Mouse (Mus musculus) MEL-GATA-1-ER (cell line): ENCODE results near the gene Ip6k2.
A peak's percentile ranks its signal among the peaks of the same experiment; 100 is the strongest.

ENCODE experiments used
- DNase-seq: peaks from one replicate; pipeline ENCODE4 v3.0.0-alpha.2; 2012; ENCODE audit warnings: low read depth; ENCODE audit errors: extremely low read depth

Ip6k2 gene

GRCm38 (mm10) chr9:108820077-108820476 lies 36.5 kb downstream of the Ip6k2 start:
- no peak for DNase-seq

GRCm38 (mm10) chr9:108824144-108824685 lies 40.6 kb downstream of the Ip6k2 start:
- no peak for DNase-seq

GRCm38 (mm10) chr9:108824755-108825413 lies 41.3 kb downstream of the Ip6k2 start:
- DNase-seq = no peak

- no peak for DNase-seq
Observed at GRCm38 (mm10) chr9:108825820-108826699, 42.5 kb downstream of the Ip6k2 start, which contains the start of gene Celsr3. Celsr3 (plus strand) TSS chr9:108826320.

GRCm38 (mm10) chr9:108826700-108827340 lies 43.2 kb downstream of the Ip6k2 start:
- no peak for DNase-seq

- DNase-seq = no peak
Observed at GRCm38 (mm10) chr9:108827454-108827853, 43.9 kb downstream of the Ip6k2 start.

GRCm38 (mm10) chr9:108827906-108828305 lies 44.3 kb downstream of the Ip6k2 start:
- DNase-seq = no peak

- no peak for DNase-seq
Observed at GRCm38 (mm10) chr9:108831637-108832036, 48.0 kb downstream of the Ip6k2 start.

GRCm38 (mm10) chr9:108832390-108833108 lies 49.0 kb downstream of the Ip6k2 start:
- no peak for DNase-seq

- no peak for DNase-seq
Observed at GRCm38 (mm10) chr9:108842989-108843388, 59.4 kb downstream of the Ip6k2 start.

GRCm38 (mm10) chr9:108845390-108845789 lies 61.8 kb downstream of the Ip6k2 start:
- no peak for DNase-seq

- DNase-seq = no peak
Observed at GRCm38 (mm10) chr9:108847374-108847773, 63.8 kb downstream of the Ip6k2 start.

- no peak for DNase-seq
Observed at GRCm38 (mm10) chr9:108848419-108848818, 64.8 kb downstream of the Ip6k2 start.

- DNase-seq = no peak
Observed at GRCm38 (mm10) chr9:108852976-108853375, 69.4 kb downstream of the Ip6k2 start, which contains the start of gene Slc26a6. Slc26a6 (plus strand) TSS chr9:108853283.

GRCm38 (mm10) chr9:108853635-108854240 lies 70.1 kb downstream of the Ip6k2 start:
- DNase-seq = peak; percentile 93

- peak; percentile 83 for DNase-seq
Observed at GRCm38 (mm10) chr9:108854241-108854696, 70.7 kb downstream of the Ip6k2 start.

- no peak for DNase-seq
Observed at GRCm38 (mm10) chr9:108855335-108855734, 71.7 kb downstream of the Ip6k2 start.
